Mouse (Mus musculus) liver, embryonic 14.5 days (tissue): ENCODE results near the gene Midn. TPM values are rescaled to one million over a fixed set of nuclear protein-coding genes. Genes with fewer than 3 reads are reported as not detected.

ENCODE experiments used
- ATAC-seq: fragments of 200-750 bp; cut with Nextera tagmentation; 2 replicates; pipeline ENCODE4 v1.8.0; 2017; ENCODE audit warnings: moderate number of reproducible peaks, mild to moderate bottlenecking, moderate library complexity; ENCODE audit not compliant: insufficient read depth
- DNase-seq, 3 experiments: peaks; one replicate each; pipeline ENCODE4 v3.0.0-alpha.2; 2012 to 2013; ENCODE audit warnings: low read depth in 3 of 3, low spot score in 3 of 3
- H3K27ac ChIP-seq: fragments of 300-500 bp; sonication (generic); 2 replicates; pipeline ENCODE4 v1.5.1; 2014; ENCODE audit warnings: moderate library complexity, mild to moderate bottlenecking, control low read depth, inconsistent platforms
- H3K27me3 ChIP-seq: fragments of 300-500 bp; sonication (generic); 2 replicates; pipeline ENCODE4 v1.6.1; 2014; ENCODE audit warnings: mild to moderate bottlenecking, low read length, moderate library complexity; ENCODE audit not compliant: control insufficient read depth, insufficient read depth
- H3K36me3 ChIP-seq: fragments of 300-500 bp; sonication (generic); replicated peaks from 2 replicates; pipeline ENCODE4 v1.6.1; 2014; ENCODE audit warnings: low read depth; ENCODE audit not compliant: control insufficient read depth, insufficient read depth
- H3K4me1 ChIP-seq, 2 experiments: fragments of 200-500 bp in 1 of 2; fragments of 300-500 bp in 1 of 2; sonication (generic) in 1 of 2; replicated peaks; 2 replicates each; pipeline ENCODE4 v1.6.1; 2012 to 2014; ENCODE audit warnings: antibody characterized with exemption in 1 of 2, inconsistent platforms in 1 of 2, low read length in 1 of 2; ENCODE audit not compliant: control insufficient read depth in 2 of 2, insufficient read depth in 2 of 2
- H3K4me2 ChIP-seq: fragments of 300-500 bp; sonication (generic); 2 replicates; pipeline ENCODE4 v1.6.1; 2014; ENCODE audit warnings: low read depth, mild to moderate bottlenecking, control low read depth, moderate library complexity
- H3K4me3 ChIP-seq, 2 experiments: fragments of 200-500 bp in 1 of 2; fragments of 300-500 bp in 1 of 2; sonication (generic) in 1 of 2; 2 replicates each; pipeline ENCODE4 v1.5.1; 2012 to 2014; ENCODE audit warnings: low read depth in 2 of 2, low read length in 2 of 2, mild to moderate bottlenecking in 2 of 2, control low read depth in 1 of 2, inconsistent platforms in 1 of 2, moderate library complexity in 1 of 2; ENCODE audit not compliant: insufficient read depth in 1 of 2
- H3K9ac ChIP-seq: fragments of 300-500 bp; sonication (generic); replicated peaks from 2 replicates; pipeline ENCODE4 v1.6.1; 2014; ENCODE audit warnings: mild to moderate bottlenecking, control low read depth, moderate library complexity
- H3K9me3 ChIP-seq: fragments of 300-500 bp; sonication (generic); 2 replicates; pipeline ENCODE4 v1.6.1; 2016; ENCODE audit warnings: low read length, mixed read lengths; ENCODE audit not compliant: control insufficient read depth
- CTCF ChIP-seq: IDR thresholded peaks from 2 replicates; pipeline ENCODE4 v1.5.1; 2016; ENCODE audit warnings: antibody characterized with exemption, low read depth, control low read depth
- EP300 ChIP-seq: IDR thresholded peaks from 2 replicates; pipeline ENCODE4 v1.6.1; 2016; ENCODE audit warnings: antibody characterized with exemption, low read depth
- WGBS: fragments of 180-500 bp; shearing (Covaris S2); extraction: QIAGEN DNeasy Blood & Tissue Kit; methylation state at CpG from one replicate; pipeline ENCODE4 v1.1.7; 2014; ENCODE audit not compliant: insufficient replicate concordance; 5-methylcytosine and 5-hydroxymethylcytosine counted together
- polyA plus RNA-seq, 2 experiments: library from polyadenylated mRNA; depleted of rRNA in 1 of 2; stranded (reverse) in 1 of 2; unstranded in 1 of 2; fragments of >200 nt; fragmentation: Nextera tagmentation in 1 of 2; extraction: Ambion mirVana in 1 of 2; gene quantifications; 2 replicates each; pipeline versions ENCODE4 v1.2.1 to v1.2.3; 2012 to 2014

Midn gene
- polyA plus RNA-seq, 2 experiments, result 5.1 to 9.1 TPM

GRCm38 (mm10) chr10:80173358-80173757, 25.3 kb downstream of the Midn start:
- 1% methylated on average over 11 of the region's 11 CpGs for WGBS
- ATAC-seq (no peak), DNase-seq (no peak)
- Histone ChIP-seq H3K4me1 (peaks cover 9 to 12% of the 10 kb centered on the region in 2 experiments), H3K4me3 (peak overlapping the region; percentile 69 to 95), H3K36me3 (peaks cover 19% of the 10 kb centered on the region), H3K4me2 (peak overlapping the region; percentile 82), H3K27ac (no peak overlapping the region), H3K9ac (peak overlapping the region; percentile 23), H3K27me3 (peaks cover under 1% of the 10 kb centered on the region; the same call in 1 of the 2 replicates), H3K9me3 (no peaks in the 10 kb centered on the region; the same call in 1 of the 2 replicates)
- no peak for TF ChIP-seq EP300
- TF ChIP-seq CTCF, result no peak

DNA sequence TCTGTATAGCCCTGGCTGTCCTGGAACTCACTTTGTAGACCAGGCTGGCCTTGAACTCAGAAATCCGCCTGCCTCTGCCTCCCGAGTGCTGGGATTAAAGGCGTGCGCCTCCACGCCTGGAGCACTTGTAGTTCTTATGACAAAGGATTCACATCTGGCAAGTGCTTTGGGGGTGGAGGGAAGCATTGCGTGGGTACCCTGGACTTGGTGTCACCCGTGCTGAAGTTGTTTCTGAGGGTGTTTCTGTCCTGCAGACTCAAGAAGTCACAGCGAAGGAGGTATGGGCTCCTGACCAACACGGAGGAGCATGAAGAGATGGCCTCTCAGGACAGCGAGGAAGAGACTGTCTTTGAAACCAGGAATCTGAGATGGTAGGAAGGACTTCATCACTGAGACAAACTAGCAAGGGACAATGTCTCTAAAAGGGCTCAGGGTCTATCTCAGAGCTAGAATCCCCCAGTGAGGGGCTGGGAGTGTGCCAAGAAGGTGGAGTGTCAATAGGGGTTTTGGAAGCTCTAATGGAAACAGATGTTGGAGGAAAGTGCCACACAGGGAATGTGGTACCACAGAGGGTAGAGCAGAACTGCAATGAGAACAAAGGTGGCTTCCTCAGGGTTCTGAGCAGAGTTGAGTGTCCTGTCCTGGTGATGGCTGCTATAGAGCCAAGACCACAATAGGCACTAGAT, 26.0 kb downstream of the Midn start:
- H3K27ac ChIP-seq, result no peak overlapping the region

DNA sequence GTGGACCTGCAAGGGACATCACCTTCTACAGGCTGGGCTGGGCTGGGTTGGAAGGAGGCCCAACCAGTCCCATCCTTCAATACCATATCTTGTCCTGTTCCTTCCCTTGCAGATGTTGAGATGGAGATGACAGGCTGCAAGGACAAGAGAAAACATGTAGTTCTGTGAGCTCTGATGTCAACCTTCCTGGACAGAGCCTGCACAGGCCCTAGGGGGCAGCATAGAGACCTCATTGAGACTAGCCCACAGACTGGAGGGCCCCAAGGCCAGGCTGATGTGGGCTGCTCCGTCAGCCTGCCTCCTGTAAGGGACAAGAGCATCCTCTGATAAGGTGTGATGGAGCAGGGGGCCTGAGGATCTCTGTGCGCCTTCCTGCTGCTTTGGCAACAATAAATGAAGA, 26.6 kb downstream of the Midn start:
- WGBS, result 27% methylated on average over 2 of the region's 2 CpGs
- no peak overlapping the region for H3K27ac ChIP-seq
- H3K4me1 ChIP-seq, result peaks cover 5 to 7% of the 10 kb centered on the region in 2 experiments; a peak in 3 of 4 replicates
- H3K9me3 ChIP-seq, result no peaks in the 10 kb centered on the region; the same call in 1 of the 2 replicates
- TF ChIP-seq EP300 (no peak), CTCF (peak; percentile 85)
- H3K27me3 ChIP-seq, result peaks cover 14% of the 10 kb centered on the region
- H3K4me2 ChIP-seq, result no peak overlapping the region
- peaks cover 19% of the 10 kb centered on the region for H3K36me3 ChIP-seq
- ATAC-seq, result no peak
- no peak overlapping the region for H3K9ac ChIP-seq
- H3K4me3 ChIP-seq, result no peak overlapping the region
- DNase-seq, result peak in 1 of 3 experiments; percentile 51

More for the DNA sequence above, 26.0 kb downstream of the Midn start:
- Histone ChIP-seq H3K36me3 (peaks cover 19% of the 10 kb centered on the region), H3K4me2 (peak overlapping the region; percentile 82; the same call in 1 of the 2 replicates), H3K4me1 (peaks cover 5 to 7% of the 10 kb centered on the region in 2 experiments; a peak in 3 of 4 replicates), H3K4me3 (no peak overlapping the region), H3K9me3 (no peaks in the 10 kb centered on the region; the same call in 1 of the 2 replicates), H3K9ac (no peak overlapping the region), H3K27me3 (peaks cover 8% of the 10 kb centered on the region)
- DNase-seq (no peak), ATAC-seq (no peak)
- no peak for TF ChIP-seq EP300
- TF ChIP-seq CTCF, result no peak
- 80% methylated on average over 10 of the region's 10 CpGs for WGBS

DNA sequence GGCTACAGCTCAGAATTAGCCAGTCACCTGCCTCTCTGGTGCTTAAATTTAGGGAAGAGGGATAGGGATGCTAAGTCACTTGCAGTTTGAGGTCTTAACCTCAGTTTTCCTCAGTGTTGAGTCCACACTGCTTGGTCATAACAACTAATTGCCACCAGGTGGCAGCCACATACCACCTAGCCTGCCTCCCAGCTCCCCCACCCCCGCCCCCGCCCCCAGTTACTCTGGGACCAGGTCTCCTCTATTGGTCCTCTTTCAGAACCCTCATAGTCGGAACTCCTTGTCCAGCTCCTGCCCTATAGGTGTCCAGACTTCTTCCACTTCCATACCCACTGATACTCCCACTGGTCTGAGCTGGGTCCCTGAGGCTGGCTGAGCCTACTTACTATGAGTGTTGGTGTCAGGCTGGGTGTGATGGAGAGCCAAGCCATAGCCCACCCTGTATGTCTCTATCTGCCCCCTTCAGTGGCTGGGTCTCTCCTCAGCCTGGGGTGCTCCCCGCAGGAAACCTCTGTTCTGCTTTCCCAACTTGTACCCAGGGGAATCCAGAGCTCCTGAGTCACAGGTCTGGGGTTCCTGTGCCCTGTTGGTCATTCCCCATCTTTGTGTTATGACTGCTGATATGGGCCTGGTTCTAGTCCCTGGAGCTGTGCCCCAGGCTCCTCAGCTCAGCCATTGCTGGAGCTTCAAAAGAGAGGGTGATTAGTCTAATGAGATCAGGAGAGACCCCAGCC, 27.6 kb downstream of the Midn start:
- Histone ChIP-seq H3K9ac (no peak overlapping the region), H3K4me2 (no peak overlapping the region), H3K27me3 (peaks cover 24% of the 10 kb centered on the region), H3K4me1 (peaks cover 5 to 7% of the 10 kb centered on the region in 2 experiments; a peak in 3 of 4 replicates), H3K9me3 (no peaks in the 10 kb centered on the region; the same call in 1 of the 2 replicates), H3K36me3 (peaks cover 11% of the 10 kb centered on the region), H3K27ac (no peak overlapping the region), H3K4me3 (no peak overlapping the region)
- WGBS, result 37% methylated on average over 4 of the region's 4 CpGs
- no peak for TF ChIP-seq EP300
- peak; percentile 74 for TF ChIP-seq CTCF
- no peak for DNase-seq
- ATAC-seq, result no peak
